Mouse (Mus musculus) ES-E14 (cell line): ENCODE data around the gene Ddc.

Experiments used
- HCFC1 ChIP-seq: IDR thresholded peaks from 2 replicates; pipeline ENCODE4 v1.6.1; 2012; ENCODE audit warnings: low read length, inconsistent platforms, borderline replicate concordance; ENCODE audit not compliant: insufficient read depth
- ZC3H11A ChIP-seq: IDR thresholded peaks from 2 replicates; pipeline ENCODE4 v1.6.1; 2012; ENCODE audit warnings: low read depth, mild to moderate bottlenecking, inconsistent platforms, low read length, borderline replicate concordance
- ZNF384 ChIP-seq: IDR thresholded peaks from 2 replicates; pipeline ENCODE4 v1.6.1; 2012; ENCODE audit warnings: low read depth, low read length, inconsistent platforms

GRCm38 (mm10) chr11:11823980-11824911 lies 73.7 kb downstream of the Ddc start:
- TF ChIP-seq ZC3H11A (no peak), HCFC1 (no peak), ZNF384 (no peak)
